Mouse (Mus musculus): ENCODE measurements around the gene Fubp3.
"Not testable (repeated sequence)": the region's sequence is repeated elsewhere in the genome, so short reads cannot be mapped to it uniquely, and the experiment has no call there.

Fubp3 gene

DNA sequence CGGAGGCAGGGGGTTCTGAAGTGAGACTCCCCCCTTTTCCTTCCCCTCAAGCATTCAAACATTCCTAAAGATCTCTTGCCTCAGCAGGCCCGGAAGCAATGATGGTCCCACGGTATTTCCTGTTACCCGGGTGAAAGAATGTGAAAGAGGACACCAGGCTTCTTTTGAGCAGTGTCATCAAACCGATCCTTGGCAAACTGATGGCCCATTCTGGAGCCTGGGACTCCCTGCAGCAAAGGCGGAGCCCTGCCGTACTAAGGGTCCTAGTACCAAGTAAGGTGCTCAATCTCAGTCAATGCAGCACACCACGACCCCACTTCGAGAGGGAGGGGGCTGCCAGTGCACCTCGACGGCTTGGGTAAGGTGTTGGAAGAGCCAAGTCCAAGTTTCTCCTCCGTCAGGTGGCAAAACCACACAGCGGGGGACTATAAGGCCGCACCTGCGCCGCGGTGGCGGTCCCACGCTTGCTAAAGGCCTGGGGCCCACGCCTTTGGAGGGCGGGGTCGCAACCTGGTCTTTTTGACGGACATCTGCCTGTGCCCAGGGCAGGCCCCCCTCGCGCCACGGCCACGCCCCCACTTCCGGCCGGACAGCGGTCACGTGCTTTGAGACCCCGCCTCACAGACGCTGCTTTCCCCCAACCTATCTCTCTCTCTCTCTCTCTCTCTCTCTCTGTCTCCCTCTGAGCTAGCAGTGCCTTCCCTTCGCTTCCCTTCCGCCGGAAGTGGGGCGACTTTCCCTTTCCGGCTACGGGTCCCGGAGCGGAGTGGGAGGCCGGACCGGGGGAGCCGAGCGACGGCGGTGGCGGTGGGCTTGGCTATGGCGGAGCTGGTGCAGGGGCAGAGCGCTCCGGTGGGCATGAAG is at the start of gene Fubp3:
TSS of gene Fubp3 (plus strand) at position 601 of the 864 bp plus-strand sequence.
- peak; percentile 88 for DNase-seq (ENCODE audit: low spot score)

DNA sequence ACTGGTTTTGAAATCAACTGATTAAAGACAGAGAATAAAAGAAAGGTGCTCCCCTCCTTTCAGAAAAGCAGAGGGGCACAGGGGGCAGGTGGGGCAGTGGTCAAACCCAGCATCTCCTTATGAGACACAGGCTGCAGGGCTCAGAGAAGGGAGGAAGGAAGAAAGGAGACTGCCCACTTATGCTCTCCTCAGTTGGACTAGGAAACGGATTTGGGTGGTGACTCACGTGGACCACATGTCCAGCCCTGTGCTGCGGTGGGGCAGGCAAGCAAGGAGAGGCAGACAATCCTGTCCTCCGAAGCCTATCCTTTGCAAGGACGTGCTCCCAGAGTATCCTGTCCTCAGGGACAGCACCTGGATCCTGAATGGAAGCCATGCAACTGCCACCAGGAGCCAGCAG is 47.8 kb upstream of the Fubp3 start:
- no peak for DNase-seq (ENCODE audit: low spot score)

DNA sequence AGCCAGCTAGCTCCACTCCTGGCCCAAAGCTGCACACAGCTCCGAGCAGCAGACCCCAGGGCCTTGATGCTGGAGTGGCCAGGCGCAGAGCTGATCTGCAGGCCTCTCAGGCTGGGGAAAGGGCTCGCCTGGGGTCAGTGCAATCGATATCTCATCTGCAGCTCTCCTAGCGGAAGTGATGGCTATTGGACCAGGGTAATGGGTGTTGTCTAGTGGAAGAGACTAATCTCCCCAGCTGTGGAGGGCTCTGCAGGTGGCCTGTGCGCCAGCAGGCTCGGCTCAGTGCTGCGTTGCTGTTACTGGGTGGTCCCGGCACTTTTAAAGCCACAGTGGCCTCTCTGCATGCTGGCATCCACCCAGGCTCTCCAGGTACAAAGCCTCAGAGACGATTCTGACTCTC is 46.7 kb upstream of the Fubp3 start:
- DNase-seq (ENCODE audit: low spot score): no peak

DNA sequence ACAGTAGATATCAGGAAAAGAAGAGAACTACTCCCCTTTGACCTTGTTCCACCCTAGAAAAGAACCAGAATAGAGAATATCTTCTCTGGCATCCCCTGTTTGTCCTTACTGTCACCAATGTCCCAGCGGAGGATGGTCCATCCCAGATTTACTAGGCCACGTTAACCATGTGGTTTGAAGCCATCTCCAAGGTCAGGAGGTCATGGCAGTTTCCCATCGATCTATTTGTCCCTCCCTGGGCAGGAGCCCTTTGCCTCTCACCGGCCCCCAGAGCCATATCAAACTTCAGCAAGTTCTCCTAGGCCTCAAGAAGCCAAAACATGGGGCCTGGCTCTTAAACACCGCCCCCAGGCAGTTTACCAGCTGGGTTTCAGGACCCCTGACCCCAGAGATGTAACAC is 42.2 kb upstream of the Fubp3 start:
- no peak for DNase-seq (ENCODE audit: low spot score)

GRCm38 (mm10) chr2:31537054-31537453 is 35.4 kb upstream of the Fubp3 start:
- peak; percentile 14 for DNase-seq (ENCODE audit: low spot score)

- no peak for DNase-seq (ENCODE audit: low spot score)
These were observed 33.7 kb upstream of the Fubp3 start for GRCm38 (mm10) chr2:31538745-31539144.

DNA sequence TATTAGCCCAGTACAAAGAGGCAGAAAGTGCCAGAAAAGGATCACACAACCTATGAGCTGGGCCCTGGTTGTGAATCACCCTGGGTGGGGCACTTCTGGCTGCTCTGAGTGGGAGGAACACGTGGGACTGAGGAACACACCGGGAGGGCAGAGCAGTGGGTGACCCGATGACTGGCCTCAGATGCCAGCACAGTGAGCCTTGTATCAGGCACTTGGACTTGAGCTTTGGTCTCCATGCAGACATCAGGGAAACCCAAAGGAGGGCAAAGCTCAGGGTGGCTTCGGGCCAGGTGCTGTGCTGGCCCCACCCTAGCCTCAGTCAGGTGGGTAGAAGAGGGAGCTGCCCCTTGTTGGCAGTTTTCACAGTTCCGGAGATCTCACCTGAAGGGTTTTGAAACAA is 30.9 kb upstream of the Fubp3 start:
- DNase-seq (ENCODE audit: low spot score): no peak

DNA sequence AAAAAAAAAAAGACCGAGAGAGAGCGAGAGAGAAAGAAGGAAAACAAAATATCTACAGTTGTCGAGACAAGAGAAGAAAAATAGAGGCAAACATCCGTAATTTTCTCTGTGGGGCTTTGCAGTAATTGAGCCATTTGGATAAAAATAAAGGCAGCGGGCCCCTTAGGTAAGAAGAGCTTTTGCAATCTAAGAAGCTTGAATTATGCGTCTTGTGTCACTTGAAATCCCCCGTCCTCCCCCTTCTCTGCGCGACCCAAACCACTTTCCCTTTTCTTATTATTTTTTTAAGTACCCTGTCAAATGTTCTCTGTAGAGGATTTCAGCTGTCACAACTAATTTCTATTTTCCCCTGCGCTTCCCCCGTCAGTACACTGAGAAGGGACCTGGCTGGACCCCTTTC is 24.7 kb upstream of the Fubp3 start:
- DNase-seq (ENCODE audit: low spot score): no peak

DNA sequence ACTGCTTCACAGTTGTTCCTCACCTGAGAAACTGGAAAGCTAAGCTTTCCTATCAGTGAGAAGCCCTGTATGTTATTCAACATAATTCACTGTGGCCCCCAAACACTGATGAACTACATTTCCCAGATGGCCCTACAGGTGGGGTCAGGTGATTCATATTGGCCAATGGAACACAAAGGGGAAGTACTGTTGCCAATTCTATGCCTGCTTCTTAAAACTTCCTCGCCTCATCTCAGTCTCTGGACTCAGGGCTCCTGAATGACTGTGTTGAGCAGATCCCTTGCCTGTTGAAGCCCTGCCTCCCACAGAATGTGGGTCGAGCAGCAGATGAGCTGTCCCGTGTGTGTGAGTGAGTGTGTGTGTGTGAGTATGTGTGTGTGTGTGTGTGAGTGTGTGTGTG is 21.9 kb upstream of the Fubp3 start:
- no peak for DNase-seq (ENCODE audit: low spot score)

GRCm38 (mm10) chr2:31551351-31551750 is 21.1 kb upstream of the Fubp3 start:
- not testable (repeated sequence) for DNase-seq (ENCODE audit: low spot score)

DNA sequence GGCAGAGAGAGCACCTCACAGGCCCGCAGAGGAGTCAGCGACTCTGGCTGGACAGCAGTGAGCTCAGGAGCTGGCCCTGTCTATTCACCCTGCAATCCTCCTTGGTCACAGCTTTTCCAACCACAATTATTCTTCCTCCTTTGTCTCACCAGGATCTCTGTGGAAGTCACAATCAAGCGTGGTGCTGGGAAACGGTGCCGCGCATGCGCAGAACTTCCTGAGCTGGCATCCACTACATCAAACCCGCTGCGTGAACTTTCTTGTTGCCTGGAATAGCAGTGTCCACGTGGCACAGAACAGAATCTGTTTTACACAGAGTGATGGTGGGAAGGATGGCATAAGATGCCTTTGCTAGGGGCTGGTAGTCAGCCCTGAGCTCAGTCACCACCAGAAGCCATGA is 20.5 kb upstream of the Fubp3 start:
- no peak for DNase-seq (ENCODE audit: low spot score)

- no peak for DNase-seq (ENCODE audit: low spot score)
These were observed 17.8 kb upstream of the Fubp3 start for GRCm38 (mm10) chr2:31554619-31555018.

DNA sequence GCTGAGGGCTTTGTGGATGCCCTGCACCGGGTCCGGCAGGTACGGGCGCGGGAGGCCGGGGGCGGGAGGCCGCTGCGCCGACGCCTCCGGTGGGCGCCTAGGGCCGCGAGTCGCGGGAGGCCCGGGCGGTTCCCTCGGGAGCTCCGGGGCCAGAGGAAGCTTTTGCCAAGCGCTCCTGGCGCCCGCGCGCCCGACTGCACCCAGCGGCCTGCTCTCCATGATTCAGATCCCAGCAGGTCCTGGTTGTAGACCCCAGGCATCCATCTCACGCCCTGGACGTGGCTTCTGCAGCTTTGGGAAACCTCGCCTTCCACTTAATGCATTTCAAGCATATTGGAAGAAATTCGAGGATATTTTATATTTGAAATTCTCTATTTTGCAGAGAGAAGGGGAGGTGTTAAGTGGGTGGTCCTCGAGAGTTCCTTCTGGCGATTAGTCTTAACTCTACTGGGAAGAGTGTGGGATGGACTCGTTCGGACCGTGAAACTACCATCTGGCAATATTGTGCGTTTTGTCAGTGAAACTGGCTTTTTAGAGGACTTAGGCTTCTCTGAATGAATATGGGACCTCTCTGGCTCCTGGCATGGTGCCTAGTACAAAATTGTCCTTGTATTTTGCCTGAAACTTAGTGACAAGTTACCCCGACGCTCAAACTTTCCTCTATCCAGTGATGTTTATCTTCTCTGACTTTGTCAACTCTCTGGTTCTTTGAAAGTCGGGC is 624 bp downstream of the Fubp3 start:
- DNase-seq (ENCODE audit: low spot score): no peak

DNA sequence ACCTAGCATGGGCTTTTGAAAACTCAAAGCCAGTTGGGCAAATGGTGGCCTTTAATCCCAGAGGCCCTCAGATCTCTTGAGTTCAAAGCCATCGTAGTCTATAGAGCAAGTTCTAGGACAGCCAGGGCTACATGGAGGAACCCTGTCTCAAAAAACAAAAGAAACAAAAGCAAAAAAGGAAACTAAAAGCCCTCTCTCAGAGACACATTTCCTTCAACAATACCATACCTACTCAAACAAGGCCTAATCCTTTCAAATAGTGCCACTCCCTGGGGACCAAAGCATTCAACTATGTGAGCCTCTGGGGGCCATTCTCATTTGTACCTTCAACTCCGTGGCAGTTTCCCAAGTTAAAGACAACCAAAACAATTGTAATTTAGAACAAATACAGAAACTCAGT is 9.2 kb downstream of the Fubp3 start:
- DNase-seq (ENCODE audit: low spot score): no peak

DNA sequence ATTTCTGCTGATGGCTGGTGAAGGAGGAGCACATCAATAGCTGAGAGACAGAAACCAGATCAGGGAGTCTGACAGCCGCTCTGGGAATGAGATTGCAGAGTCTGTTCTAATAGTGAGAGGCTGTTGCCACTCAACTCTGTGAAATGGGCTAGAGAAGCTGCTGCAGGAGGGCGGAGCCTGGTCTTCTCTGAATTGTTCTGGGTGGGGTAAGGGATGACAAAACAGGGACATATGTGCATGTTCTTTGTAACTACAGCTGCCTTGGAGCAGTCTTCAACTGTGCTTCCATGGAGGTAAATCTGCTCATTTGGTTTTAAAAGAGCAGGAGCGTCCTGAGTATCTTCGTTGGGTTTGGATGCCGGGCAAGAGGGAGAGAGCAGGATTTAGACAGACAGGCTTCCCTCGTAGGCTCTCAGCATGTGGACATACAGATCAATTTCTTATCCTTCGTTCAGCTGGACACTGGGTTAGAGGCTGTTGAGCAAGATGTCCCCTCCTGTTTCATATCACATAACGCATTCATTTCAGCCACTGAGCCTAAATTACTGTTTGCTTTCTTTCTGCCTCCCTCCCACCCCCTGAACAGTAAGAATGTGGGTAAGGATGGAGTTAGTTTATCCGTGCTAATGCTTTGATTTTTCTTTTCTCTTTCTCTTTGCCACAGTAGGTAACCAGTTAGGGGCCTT is 19.5 kb downstream of the Fubp3 start:
- DNase-seq (ENCODE audit: low spot score): no peak

- no peak for DNase-seq (ENCODE audit: low spot score)
These were observed 35.1 kb downstream of the Fubp3 start for GRCm38 (mm10) chr2:31607555-31607954.

DNA sequence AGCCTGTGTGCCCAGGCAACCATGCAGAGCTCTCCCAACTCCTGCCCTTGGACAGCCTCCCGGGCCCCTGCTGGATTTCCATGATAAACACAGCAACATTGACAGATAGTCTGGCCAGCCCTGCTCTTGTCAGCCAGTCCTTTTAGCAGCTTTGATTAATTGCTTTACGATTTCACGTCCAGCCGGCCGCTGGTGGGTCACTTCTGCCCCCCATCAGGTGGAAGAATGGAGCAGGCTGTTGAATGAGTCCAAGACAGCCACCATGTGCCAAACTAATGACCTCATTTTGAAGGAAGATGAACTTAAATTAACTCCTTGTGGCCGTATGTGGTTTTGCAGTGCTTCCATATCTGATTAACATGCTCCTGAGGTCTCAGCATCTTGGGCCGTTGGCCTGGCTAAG is 37.4 kb downstream of the Fubp3 start:
- DNase-seq (ENCODE audit: low spot score): no peak

GRCm38 (mm10) chr2:31610922-31611321 is 38.5 kb downstream of the Fubp3 start:
- no peak for DNase-seq (ENCODE audit: low spot score)

GRCm38 (mm10) chr2:31611400-31611799 is 38.9 kb downstream of the Fubp3 start:
- no peak for DNase-seq (ENCODE audit: low spot score)

- DNase-seq (ENCODE audit: low spot score): no peak
These were observed 40.2 kb downstream of the Fubp3 start for GRCm38 (mm10) chr2:31612627-31613026.

GRCm38 (mm10) chr2:31613781-31614180 is 41.3 kb downstream of the Fubp3 start:
- no peak for DNase-seq (ENCODE audit: low spot score)

DNA sequence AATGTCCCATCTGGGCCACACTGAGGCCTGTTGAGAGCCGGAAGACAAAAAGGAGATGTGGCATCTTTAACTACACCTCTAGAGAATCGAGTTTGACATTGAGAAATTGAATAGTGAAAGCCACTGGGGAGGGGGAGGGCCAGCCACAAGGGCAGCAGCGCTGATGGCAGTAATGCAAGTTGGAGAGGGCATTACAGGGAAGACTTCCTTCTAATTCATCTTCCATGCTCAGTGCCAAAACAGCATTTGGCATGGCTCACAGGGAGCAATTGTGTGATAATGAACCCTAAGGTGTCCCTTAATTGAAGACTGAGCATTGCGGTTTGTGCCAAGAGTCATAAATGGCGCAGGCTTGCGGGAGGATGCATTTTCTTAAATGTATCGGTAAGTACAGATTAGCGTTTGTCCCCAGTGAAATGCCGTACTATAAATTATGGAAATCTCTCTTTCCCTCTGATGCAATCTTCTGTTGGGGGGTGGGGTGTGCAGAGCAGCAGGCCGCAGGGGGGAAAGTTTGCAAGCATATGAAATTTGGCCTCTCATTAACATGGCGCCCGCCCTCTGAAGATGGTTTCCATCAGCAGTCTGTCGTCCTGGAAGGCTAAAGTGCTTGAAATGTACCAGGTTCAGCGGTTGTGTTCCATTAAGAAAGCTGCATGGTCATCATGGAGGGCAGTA is 46.2 kb downstream of the Fubp3 start:
- DNase-seq (ENCODE audit: low spot score): no peak

All from ovary, postnatal 14 days (tissue).